Mouse (Mus musculus) hindbrain, embryonic 10.5 days (tissue): ENCODE measurements around the gene Lbx2. TPM values are rescaled to one million over a fixed set of nuclear protein-coding genes. Genes with fewer than 3 reads are reported as not detected.
A peak's percentile ranks its signal among the peaks of the same experiment; 100 is the strongest.

Experiments used
- DNase-seq: peaks from one replicate; pipeline ENCODE4 v3.0.0-alpha.2; 2017; ENCODE audit warnings: low spot score
- H3K27ac ChIP-seq: fragments of 300-500 bp; sonication (generic); 2 replicates; pipeline ENCODE4 v1.5.1; 2016; ENCODE audit warnings: mild to moderate bottlenecking, moderate library complexity
- H3K27me3 ChIP-seq: fragments of 300-500 bp; sonication (generic); 2 replicates; pipeline ENCODE4 v1.6.1; 2016; ENCODE audit warnings: mild to moderate bottlenecking; ENCODE audit not compliant: poor library complexity, insufficient read depth, severe bottlenecking
- H3K36me3 ChIP-seq: fragments of 300-500 bp; sonication (generic); 2 replicates; pipeline ENCODE4 v1.6.1; 2016; ENCODE audit warnings: mild to moderate bottlenecking, moderate library complexity
- H3K4me1 ChIP-seq: fragments of 300-500 bp; sonication (generic); replicated peaks from 2 replicates; pipeline ENCODE4 v1.6.1; 2016; ENCODE audit warnings: mild to moderate bottlenecking
- H3K4me3 ChIP-seq: fragments of 300-500 bp; sonication (generic); 2 replicates; pipeline ENCODE4 v1.5.1; 2016; ENCODE audit warnings: mild to moderate bottlenecking, moderate library complexity
- H3K9me3 ChIP-seq: fragments of 300-500 bp; sonication (generic); 2 replicates; pipeline ENCODE4 v1.6.1; 2016; ENCODE audit warnings: mild to moderate bottlenecking, moderate library complexity
- WGBS: fragments of 180-500 bp; shearing (Covaris S2); methylation state at CpG from one replicate; pipeline ENCODE4 v1.1.7; 2016; 5-methylcytosine and 5-hydroxymethylcytosine counted together
- polyA plus RNA-seq: library from polyadenylated mRNA; unstranded; fragments of >200 nt; fragmentation: Nextera tagmentation; extraction: Ambion mirVana; gene quantifications from 2 replicates; pipeline ENCODE4 v1.2.1, GENCODE M21; 2016

The Lbx2 gene
- polyA plus RNA-seq, 1 experiment from 2014 or later: 0.39 TPM

GRCm38 (mm10) chr6:83118825-83119733 lies 32.9 kb downstream of the Lbx2 start:
- Histone ChIP-seq H3K9me3 (no peaks in the 10 kb centered on the region), H3K4me3 (peak overlapping the region; percentile 91), H3K27me3 (no peaks in the 10 kb centered on the region), H3K36me3 (peaks cover 40% of the 10 kb centered on the region), H3K27ac (peak overlapping the region; percentile 99; the same call in 1 of the 2 replicates), H3K4me1 (peaks cover 82% of the 10 kb centered on the region)
- 89% methylated on average over 14 of the region's 14 CpGs for WGBS
- DNase-seq: no peak

DNA sequence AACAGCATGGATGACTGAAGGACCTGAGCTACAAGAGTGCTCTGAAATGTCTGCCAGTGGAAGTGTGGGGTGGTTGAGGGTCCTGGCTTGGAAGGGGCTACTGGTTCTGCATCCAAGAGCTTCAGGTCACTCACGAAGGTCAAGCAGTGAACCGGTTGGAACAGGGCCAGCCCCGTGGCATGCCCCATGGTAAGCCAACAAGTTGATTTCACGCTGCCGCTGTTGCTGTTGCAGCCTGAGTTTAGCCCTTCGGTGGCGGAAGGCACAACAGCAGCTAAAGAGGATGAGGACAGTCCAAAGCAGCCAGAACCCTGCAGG lies 33.5 kb downstream of the Lbx2 start:
- Histone ChIP-seq H3K4me1 (peaks cover 83% of the 10 kb centered on the region), H3K36me3 (peaks cover 40% of the 10 kb centered on the region), H3K4me3 (peak overlapping the region; percentile 91), H3K27ac (peak overlapping the region; percentile 99), H3K9me3 (no peaks in the 10 kb centered on the region), H3K27me3 (no peaks in the 10 kb centered on the region)
- WGBS: 82% methylated on average over 7 of the region's 7 CpGs
- DNase-seq: no peak

GRCm38 (mm10) chr6:83120930-83121862 lies 35.0 kb downstream of the Lbx2 start, which contains the start of gene Wbp1:
TSS of gene Wbp1 (minus strand) at chr6:83121559.
- H3K27me3 ChIP-seq: no peaks in the 10 kb centered on the region
- DNase-seq: peak; percentile 96
- under 1% methylated on average over 38 of the region's 38 CpGs for WGBS
- no peaks in the 10 kb centered on the region for H3K9me3 ChIP-seq
- H3K4me1 ChIP-seq: peaks cover 75% of the 10 kb centered on the region
- peak within 1 kb of the TSS; percentile 91 for H3K4me3 ChIP-seq
- peak within 1 kb of the TSS; percentile 99 for H3K27ac ChIP-seq
- peaks cover 40% of the 10 kb centered on the region for H3K36me3 ChIP-seq

DNA sequence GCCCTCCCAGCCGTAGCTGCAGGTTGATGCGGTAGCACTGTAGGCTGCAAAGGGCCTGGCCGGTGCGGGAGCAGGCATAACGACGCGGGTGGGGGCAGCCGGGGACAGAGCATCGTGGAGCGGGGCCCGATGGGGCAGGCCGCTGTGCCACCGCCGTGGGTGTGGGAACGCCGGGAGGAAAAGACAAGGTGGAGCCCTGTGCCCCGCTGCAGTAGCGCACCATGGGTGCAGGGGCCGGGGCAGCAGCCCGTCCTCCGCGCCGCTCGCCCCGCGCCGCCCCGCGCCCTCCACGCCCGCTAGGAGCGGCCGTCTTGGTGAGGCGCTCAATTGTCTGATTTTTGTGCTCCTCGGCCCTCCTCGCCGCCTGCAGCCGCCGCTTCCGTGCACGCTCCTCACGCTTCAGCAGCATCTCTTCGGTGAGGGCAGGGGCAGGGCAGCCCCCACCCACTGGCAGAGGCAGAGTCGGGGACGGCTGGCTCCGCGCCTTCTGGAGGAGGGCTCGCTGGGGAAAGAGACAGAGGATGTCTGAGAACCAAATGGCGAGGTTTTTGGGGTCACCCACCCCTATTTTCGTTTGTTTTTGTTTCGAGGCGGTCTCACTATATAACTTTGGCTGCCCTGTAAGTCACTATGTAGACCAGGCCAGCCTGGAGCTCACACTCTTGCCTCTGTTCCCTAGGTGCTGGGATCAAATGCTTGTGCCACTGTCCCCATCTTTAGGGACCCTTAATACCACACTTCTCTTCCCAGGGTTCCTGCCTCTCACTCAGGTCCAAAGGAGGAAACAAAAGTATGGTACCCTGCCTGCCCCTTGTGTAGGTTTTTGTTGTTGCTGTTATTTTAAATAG lies 35.9 kb downstream of the Lbx2 start:
- no peaks in the 10 kb centered on the region for H3K9me3 ChIP-seq
- peaks cover 33% of the 10 kb centered on the region for H3K36me3 ChIP-seq
- H3K4me1 ChIP-seq: peaks cover 66% of the 10 kb centered on the region
- H3K4me3 ChIP-seq: peak overlapping the region; percentile 91
- 2% methylated on average over 49 of the region's 52 CpGs for WGBS
- DNase-seq: no peak
- H3K27ac ChIP-seq: peak overlapping the region; percentile 99
- H3K27me3 ChIP-seq: no peaks in the 10 kb centered on the region

GRCm38 (mm10) chr6:83122961-83123360 lies 36.8 kb downstream of the Lbx2 start:
- H3K36me3 ChIP-seq: peaks cover 24% of the 10 kb centered on the region

GRCm38 (mm10) chr6:83124851-83125312 lies 38.7 kb downstream of the Lbx2 start:
- peak; percentile 93 for DNase-seq
- peaks cover 5% of the 10 kb centered on the region for H3K36me3 ChIP-seq
- peak overlapping the region; percentile 93 for H3K27ac ChIP-seq
- peaks cover 44% of the 10 kb centered on the region for H3K4me1 ChIP-seq
- H3K4me3 ChIP-seq: peak overlapping the region; percentile 84
- H3K9me3 ChIP-seq: no peaks in the 10 kb centered on the region
- H3K27me3 ChIP-seq: no peaks in the 10 kb centered on the region
- WGBS: under 1% methylated on average over 30 of the region's 30 CpGs

More at GRCm38 (mm10) chr6:83122961-83123360, 36.8 kb downstream of the Lbx2 start:
- peaks cover 58% of the 10 kb centered on the region for H3K4me1 ChIP-seq
- peak overlapping the region; percentile 91 for H3K4me3 ChIP-seq
- peak overlapping the region; percentile 99; the same call in 1 of the 2 replicates for H3K27ac ChIP-seq
- no peak for DNase-seq
- H3K9me3 ChIP-seq: no peaks in the 10 kb centered on the region
- 78% methylated on average over 5 of the region's 5 CpGs for WGBS
- no peaks in the 10 kb centered on the region for H3K27me3 ChIP-seq

GRCm38 (mm10) chr6:83125331-83125730 lies 39.2 kb downstream of the Lbx2 start, which contains the start of gene Ino80b:
TSS of gene Ino80b (minus strand) at chr6:83125431.
- Histone ChIP-seq H3K36me3 (peaks cover 4% of the 10 kb centered on the region; the same call in 1 of the 2 replicates), H3K27me3 (no peaks in the 10 kb centered on the region), H3K27ac (peak within 1 kb of the TSS; percentile 93), H3K4me3 (peak within 1 kb of the TSS; percentile 84), H3K9me3 (no peaks in the 10 kb centered on the region), H3K4me1 (peaks cover 39% of the 10 kb centered on the region)
- 27% methylated on average over 5 of the region's 5 CpGs for WGBS
- DNase-seq: no peak

DNA sequence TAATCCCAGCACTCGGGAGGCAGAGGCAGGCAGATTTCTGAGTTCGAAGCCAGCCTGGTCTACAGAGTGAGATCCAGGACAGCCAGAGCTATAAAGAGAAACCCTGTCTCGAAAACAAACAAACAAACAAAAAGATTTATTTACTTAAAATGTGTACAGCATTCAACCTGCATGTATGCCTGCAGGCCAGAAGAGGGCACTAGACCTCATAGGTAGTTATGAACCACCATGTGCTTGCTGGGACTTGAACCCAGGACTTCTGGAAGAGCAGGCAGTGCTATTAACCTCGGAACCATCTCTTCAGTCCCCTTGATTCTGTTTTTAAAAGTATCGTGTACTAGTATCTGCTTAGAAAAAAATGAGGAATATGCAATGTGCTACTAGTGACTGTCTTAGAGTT lies 41.3 kb downstream of the Lbx2 start:
- no peak overlapping the region for H3K27ac ChIP-seq
- WGBS: 96% methylated on average over 5 of the region's 5 CpGs

DNA sequence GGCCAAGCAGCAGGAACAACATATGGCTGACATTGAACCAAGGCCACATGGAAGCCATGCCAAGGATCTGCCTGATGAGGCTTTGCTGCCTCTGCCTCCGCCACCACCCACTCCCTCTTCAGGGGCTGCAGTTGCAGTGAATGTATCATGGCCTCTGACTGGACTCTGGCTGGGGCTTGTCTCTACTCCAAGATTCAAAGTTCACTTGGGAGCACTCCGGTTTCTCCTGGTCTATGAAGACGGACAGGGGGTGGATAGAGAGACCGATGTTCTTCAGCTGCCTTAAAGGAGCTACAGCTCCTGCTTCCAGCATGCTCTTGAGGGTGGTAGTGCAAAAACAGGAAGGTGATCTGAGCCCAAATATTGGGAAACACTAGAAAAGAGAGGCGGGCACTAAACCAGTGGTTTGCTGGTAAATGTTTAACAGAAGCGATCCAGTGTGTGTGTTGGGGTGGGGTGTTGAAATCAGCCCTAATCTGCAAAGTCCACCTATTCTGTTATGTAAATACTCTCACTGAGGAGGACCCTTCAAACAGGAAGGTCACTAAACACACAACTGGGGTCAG lies 45.4 kb downstream of the Lbx2 start:
- Histone ChIP-seq H3K27ac (0 out of 2 replicates have a peak overlapping the region, but pooled peaks have one; percentile 8), H3K36me3 (no peaks in the 10 kb centered on the region), H3K9me3 (no peaks in the 10 kb centered on the region), H3K4me3 (no peak overlapping the region), H3K4me1 (peaks cover 26% of the 10 kb centered on the region), H3K27me3 (peaks cover 15% of the 10 kb centered on the region)
- WGBS: 80% methylated on average over 6 of the region's 6 CpGs
- DNase-seq: no peak

More for the DNA sequence above, 41.3 kb downstream of the Lbx2 start:
- Histone ChIP-seq H3K9me3 (no peaks in the 10 kb centered on the region), H3K4me1 (peaks cover 27% of the 10 kb centered on the region), H3K36me3 (peaks cover 4% of the 10 kb centered on the region; the same call in 1 of the 2 replicates), H3K4me3 (no peak overlapping the region), H3K27me3 (no peaks in the 10 kb centered on the region)
- no peak for DNase-seq

DNA sequence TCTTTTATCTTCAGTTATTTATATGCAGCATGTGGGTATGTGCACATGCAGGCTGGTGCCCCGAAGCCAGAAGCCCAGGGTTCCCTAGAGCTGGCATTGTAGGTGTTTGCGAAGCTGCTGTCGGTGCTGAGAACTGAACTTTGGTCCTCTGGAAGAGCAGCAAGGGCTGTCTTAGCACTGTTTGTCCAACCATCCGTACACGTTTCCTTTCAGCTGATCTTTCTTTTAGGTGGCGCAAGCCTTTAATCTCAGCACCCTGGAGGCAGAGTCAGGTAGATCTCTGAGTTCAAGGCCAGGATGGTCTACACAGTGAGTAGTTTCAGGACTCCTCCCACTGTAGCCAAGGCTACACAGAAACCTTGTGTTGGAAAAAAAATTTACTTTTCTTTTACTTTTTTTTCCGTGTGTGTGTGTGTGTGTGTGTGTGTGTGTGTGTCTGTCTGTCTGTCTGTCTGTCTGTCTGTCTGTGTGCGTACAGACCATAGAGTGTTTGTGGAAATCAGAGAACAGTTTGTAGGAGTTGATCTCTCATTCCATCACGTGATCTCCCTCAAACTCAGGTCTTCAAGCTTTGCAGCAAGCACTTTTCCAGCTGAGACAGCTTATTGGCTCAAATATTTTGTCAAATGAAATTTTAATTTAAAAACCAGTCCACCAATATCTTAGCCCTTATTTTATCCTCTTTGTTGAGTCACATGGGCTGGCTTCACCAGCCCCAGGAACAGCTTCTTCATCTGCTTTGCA lies 46.2 kb downstream of the Lbx2 start:
- H3K4me1 ChIP-seq: peaks cover 34% of the 10 kb centered on the region
- no peak overlapping the region for H3K27ac ChIP-seq
- H3K4me3 ChIP-seq: no peak overlapping the region
- DNase-seq: no peak
- H3K27me3 ChIP-seq: peaks cover 15% of the 10 kb centered on the region
- H3K9me3 ChIP-seq: no peaks in the 10 kb centered on the region
- 89% methylated on average over 9 of the region's 9 CpGs for WGBS
- H3K36me3 ChIP-seq: no peaks in the 10 kb centered on the region

DNA sequence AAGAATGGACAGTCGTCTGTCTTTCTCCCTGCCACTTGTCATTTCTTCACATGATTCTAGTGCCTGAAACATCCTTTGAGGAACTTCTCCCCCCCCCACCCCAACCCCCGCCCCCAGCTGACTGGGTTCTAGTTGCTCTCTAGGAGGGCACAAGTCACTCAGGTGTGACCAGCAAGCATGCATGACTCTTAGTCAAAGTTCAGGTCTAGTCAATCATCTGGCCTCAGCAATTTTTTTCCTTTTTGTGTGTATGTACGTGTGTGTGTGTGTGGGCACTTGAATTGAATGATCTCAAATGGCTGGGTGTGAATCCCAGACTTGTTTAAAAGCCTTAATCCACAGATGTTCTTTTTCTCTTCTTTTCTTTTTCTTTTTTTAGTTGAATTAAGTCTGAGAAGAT lies 48.1 kb downstream of the Lbx2 start:
- Histone ChIP-seq H3K27me3 (peaks cover 15% of the 10 kb centered on the region), H3K9me3 (no peaks in the 10 kb centered on the region), H3K27ac (no peak overlapping the region), H3K4me3 (no peak overlapping the region), H3K36me3 (0 out of 2 replicates have a peak, but pooled peaks cover 1% of the 10 kb centered on the region), H3K4me1 (peaks cover 52% of the 10 kb centered on the region)
- no peak for DNase-seq
- 71% methylated on average over 3 of the region's 3 CpGs for WGBS
